Mouse (Mus musculus): ENCODE measurements around the gene Zc3h12a. TPM values are rescaled to one million over a fixed set of nuclear protein-coding genes. Genes with fewer than 3 reads are reported as not detected.
A peak's percentile ranks its signal among the peaks of the same experiment; 100 is the strongest.

Gene Zc3h12a
- polyA plus RNA-seq, 1 experiment from 2014 or later: 1.1 TPM

- H3K27ac ChIP-seq (ENCODE audit: low read depth, low read length): no peak overlapping the region
Measured at GRCm38 (mm10) chr4:125116090-125116861, 11.4 kb downstream of the Zc3h12a start.

GRCm38 (mm10) chr4:125115710-125116089, 11.9 kb downstream of the Zc3h12a start:
- WGBS (ENCODE audit: insufficient replicate concordance): 45% methylated on average over 6 of the region's 6 CpGs
- H3K36me3 ChIP-seq (ENCODE audit: control insufficient read depth, insufficient read depth, low read length): no peaks in the 10 kb centered on the region

More at GRCm38 (mm10) chr4:125116090-125116861, 11.4 kb downstream of the Zc3h12a start:
- Histone ChIP-seq H3K9ac (ENCODE audit: low read depth, low read length) (0 out of 2 replicates have a peak overlapping the region, but pooled peaks have one; percentile 3), H3K36me3 (ENCODE audit: control insufficient read depth, insufficient read depth, low read length) (no peaks in the 10 kb centered on the region), H3K4me3 (ENCODE audit: low read depth, low read length) (no peak overlapping the region), H3K9me3 (replicated peaks; ENCODE audit: control insufficient read depth, low read length) (no peaks in the 10 kb centered on the region), H3K27me3 (ENCODE audit: control insufficient read depth, insufficient read depth, low read length) (no peaks in the 10 kb centered on the region), H3K4me2 (no peak overlapping the region), H3K4me1 (ENCODE audit: control insufficient read depth, insufficient read depth, low read length) (peaks cover 9% of the 10 kb centered on the region; the same call in 1 of the 2 replicates)
- 76% methylated on average over 9 of the region's 9 CpGs for WGBS (ENCODE audit: insufficient replicate concordance)
- ATAC-seq (replicated peaks; ENCODE audit: insufficient number of reproducible peaks, low FRiP score, low TSS enrichment): no peak

GRCm38 (mm10) chr4:125115081-125115480, 12.6 kb downstream of the Zc3h12a start:
- Histone ChIP-seq H3K27ac (ENCODE audit: low read depth, low read length) (no peak overlapping the region), H3K4me1 (ENCODE audit: control insufficient read depth, insufficient read depth, low read length) (peaks cover 9% of the 10 kb centered on the region; the same call in 1 of the 2 replicates), H3K9me3 (replicated peaks; ENCODE audit: control insufficient read depth, low read length) (no peaks in the 10 kb centered on the region), H3K27me3 (ENCODE audit: control insufficient read depth, insufficient read depth, low read length) (no peaks in the 10 kb centered on the region), H3K4me3 (ENCODE audit: low read depth, low read length) (no peak overlapping the region), H3K4me2 (no peak overlapping the region), H3K9ac (ENCODE audit: low read depth, low read length) (peak overlapping the region; percentile 39), H3K36me3 (ENCODE audit: control insufficient read depth, insufficient read depth, low read length) (0 out of 2 replicates have a peak, but pooled peaks cover 2% of the 10 kb centered on the region)
- ATAC-seq (replicated peaks; ENCODE audit: insufficient number of reproducible peaks, low FRiP score, low TSS enrichment): no peak
- 72% methylated on average over 4 of the region's 4 CpGs for WGBS (ENCODE audit: insufficient replicate concordance)

More at GRCm38 (mm10) chr4:125115710-125116089, 11.9 kb downstream of the Zc3h12a start:
- no peak overlapping the region for H3K4me3 ChIP-seq (ENCODE audit: low read depth, low read length)
- H3K4me2 ChIP-seq: no peak overlapping the region
- H3K9me3 ChIP-seq (replicated peaks; ENCODE audit: control insufficient read depth, low read length): no peaks in the 10 kb centered on the region
- no peak for ATAC-seq (replicated peaks; ENCODE audit: insufficient number of reproducible peaks, low FRiP score, low TSS enrichment)
- peaks cover 9% of the 10 kb centered on the region; the same call in 1 of the 2 replicates for H3K4me1 ChIP-seq (ENCODE audit: control insufficient read depth, insufficient read depth, low read length)
- no peaks in the 10 kb centered on the region for H3K27me3 ChIP-seq (ENCODE audit: control insufficient read depth, insufficient read depth, low read length)
- no peak overlapping the region for H3K27ac ChIP-seq (ENCODE audit: low read depth, low read length)
- H3K9ac ChIP-seq (ENCODE audit: low read depth, low read length): 0 out of 2 replicates have a peak overlapping the region, but pooled peaks have one; percentile 3

- ATAC-seq (replicated peaks; ENCODE audit: insufficient number of reproducible peaks, low FRiP score, low TSS enrichment): no peak
- Histone ChIP-seq H3K9me3 (replicated peaks; ENCODE audit: control insufficient read depth, low read length) (no peaks in the 10 kb centered on the region), H3K27ac (ENCODE audit: low read depth, low read length) (no peak overlapping the region), H3K4me1 (ENCODE audit: control insufficient read depth, insufficient read depth, low read length) (peaks cover 9% of the 10 kb centered on the region; the same call in 1 of the 2 replicates), H3K4me2 (peak overlapping the region; percentile 20; the same call in 1 of the 2 replicates), H3K4me3 (ENCODE audit: low read depth, low read length) (no peak overlapping the region), H3K36me3 (ENCODE audit: control insufficient read depth, insufficient read depth, low read length) (0 out of 2 replicates have a peak, but pooled peaks cover 2% of the 10 kb centered on the region), H3K27me3 (ENCODE audit: control insufficient read depth, insufficient read depth, low read length) (no peaks in the 10 kb centered on the region), H3K9ac (ENCODE audit: low read depth, low read length) (peak overlapping the region; percentile 39)
- WGBS (ENCODE audit: insufficient replicate concordance): 9% methylated on average over 6 of the region's 6 CpGs
Measured at GRCm38 (mm10) chr4:125114638-125115037, 13.0 kb downstream of the Zc3h12a start.

- H3K4me3 ChIP-seq (ENCODE audit: low read depth, low read length): no peak overlapping the region
- H3K9me3 ChIP-seq (replicated peaks; ENCODE audit: control insufficient read depth, low read length): no peaks in the 10 kb centered on the region
- H3K4me2 ChIP-seq: no peak overlapping the region
- peaks cover 13% of the 10 kb centered on the region for H3K36me3 ChIP-seq (ENCODE audit: control insufficient read depth, insufficient read depth, low read length)
- H3K27me3 ChIP-seq (ENCODE audit: control insufficient read depth, insufficient read depth, low read length): no peaks in the 10 kb centered on the region
- no peak overlapping the region for H3K9ac ChIP-seq (ENCODE audit: low read depth, low read length)
- 0 out of 2 replicates have a peak overlapping the region, but pooled peaks have one; percentile 7 for H3K27ac ChIP-seq (ENCODE audit: low read depth, low read length)
- ATAC-seq (replicated peaks; ENCODE audit: insufficient number of reproducible peaks, low FRiP score, low TSS enrichment): no peak
- H3K4me1 ChIP-seq (ENCODE audit: control insufficient read depth, insufficient read depth, low read length): 0 out of 2 replicates have a peak, but pooled peaks cover 6% of the 10 kb centered on the region
- WGBS (ENCODE audit: insufficient replicate concordance): 71% methylated on average over 9 of the region's 9 CpGs
Measured at GRCm38 (mm10) chr4:125105354-125105753, 22.3 kb downstream of the Zc3h12a start.

- Histone ChIP-seq H3K4me3 (ENCODE audit: low read depth, low read length) (no peak overlapping the region), H3K9ac (ENCODE audit: low read depth, low read length) (no peak overlapping the region), H3K4me2 (no peak overlapping the region), H3K9me3 (replicated peaks; ENCODE audit: control insufficient read depth, low read length) (no peaks in the 10 kb centered on the region), H3K27me3 (ENCODE audit: control insufficient read depth, insufficient read depth, low read length) (no peaks in the 10 kb centered on the region), H3K27ac (ENCODE audit: low read depth, low read length) (no peak overlapping the region), H3K36me3 (ENCODE audit: control insufficient read depth, insufficient read depth, low read length) (peaks cover 10% of the 10 kb centered on the region; the same call in 1 of the 2 replicates), H3K4me1 (ENCODE audit: control insufficient read depth, insufficient read depth, low read length) (0 out of 2 replicates have a peak, but pooled peaks cover 6% of the 10 kb centered on the region)
- no peak for ATAC-seq (replicated peaks; ENCODE audit: insufficient number of reproducible peaks, low FRiP score, low TSS enrichment)
- 76% methylated on average over 13 of the region's 13 CpGs for WGBS (ENCODE audit: insufficient replicate concordance)
Measured at GRCm38 (mm10) chr4:125101334-125101733, 26.3 kb downstream of the Zc3h12a start.

GRCm38 (mm10) chr4:125099458-125099857, 28.2 kb downstream of the Zc3h12a start:
- H3K36me3 ChIP-seq (ENCODE audit: control insufficient read depth, insufficient read depth, low read length): peaks cover 6% of the 10 kb centered on the region; the same call in 1 of the 2 replicates
- ATAC-seq (replicated peaks; ENCODE audit: insufficient number of reproducible peaks, low FRiP score, low TSS enrichment): 0 out of 2 replicates have a peak, but pooled peaks have one; percentile 14
- H3K4me3 ChIP-seq (ENCODE audit: low read depth, low read length): no peak overlapping the region
- no peaks in the 10 kb centered on the region for H3K27me3 ChIP-seq (ENCODE audit: control insufficient read depth, insufficient read depth, low read length)
- 8% methylated on average over 8 of the region's 8 CpGs for WGBS (ENCODE audit: insufficient replicate concordance)
- no peaks in the 10 kb centered on the region for H3K4me1 ChIP-seq (ENCODE audit: control insufficient read depth, insufficient read depth, low read length)
- no peak overlapping the region for H3K27ac ChIP-seq (ENCODE audit: low read depth, low read length)
- no peaks in the 10 kb centered on the region for H3K9me3 ChIP-seq (replicated peaks; ENCODE audit: control insufficient read depth, low read length)
- no peak overlapping the region for H3K9ac ChIP-seq (ENCODE audit: low read depth, low read length)
- H3K4me2 ChIP-seq: no peak overlapping the region

- Histone ChIP-seq H3K36me3 (ENCODE audit: control insufficient read depth, insufficient read depth, low read length) (peaks cover 6% of the 10 kb centered on the region), H3K9me3 (replicated peaks; ENCODE audit: control insufficient read depth, low read length) (no peaks in the 10 kb centered on the region), H3K4me2 (no peak overlapping the region), H3K27me3 (ENCODE audit: control insufficient read depth, insufficient read depth, low read length) (no peaks in the 10 kb centered on the region), H3K9ac (ENCODE audit: low read depth, low read length) (no peak overlapping the region), H3K27ac (ENCODE audit: low read depth, low read length) (no peak overlapping the region), H3K4me1 (ENCODE audit: control insufficient read depth, insufficient read depth, low read length) (no peaks in the 10 kb centered on the region), H3K4me3 (ENCODE audit: low read depth, low read length) (no peak overlapping the region)
- WGBS (ENCODE audit: insufficient replicate concordance): 80% methylated on average over 4 of the region's 4 CpGs
- ATAC-seq (replicated peaks; ENCODE audit: insufficient number of reproducible peaks, low FRiP score, low TSS enrichment): no peak
Measured at GRCm38 (mm10) chr4:125097412-125097811, 30.2 kb downstream of the Zc3h12a start.

Data from heart, embryonic 11.5 days (tissue).